Mouse (Mus musculus) limb, embryonic 15.5 days (tissue): ENCODE results near the gene Faf2. TPM values are rescaled to one million over a fixed set of nuclear protein-coding genes. Genes with fewer than 3 reads are reported as not detected.

Experiments used
- ATAC-seq: fragments of 200-750 bp; cut with Nextera tagmentation; 2 replicates; pipeline ENCODE4 v1.8.0; 2017; ENCODE audit warnings: low read depth, moderate TSS enrichment; ENCODE audit not compliant: insufficient number of reproducible peaks, low FRiP score, low TSS enrichment
- H3K27ac ChIP-seq: fragments of 300-500 bp; sonication (generic); 2 replicates; pipeline ENCODE4 v1.5.1; 2015; ENCODE audit warnings: moderate library complexity, mild to moderate bottlenecking, inconsistent platforms
- H3K27me3 ChIP-seq: fragments of 300-500 bp; sonication (generic); 2 replicates; pipeline ENCODE4 v1.6.1; 2015; ENCODE audit warnings: inconsistent platforms
- H3K36me3 ChIP-seq: fragments of 300-500 bp; sonication (generic); 2 replicates; pipeline ENCODE4 v1.6.1; 2015; ENCODE audit warnings: inconsistent platforms
- H3K4me1 ChIP-seq: fragments of 300-500 bp; sonication (generic); 2 replicates; pipeline ENCODE4 v1.6.1; 2015; ENCODE audit warnings: inconsistent platforms
- H3K4me2 ChIP-seq: fragments of 300-500 bp; sonication (generic); 2 replicates; pipeline ENCODE4 v1.6.1; 2015; ENCODE audit warnings: mild to moderate bottlenecking, inconsistent platforms
- H3K4me3 ChIP-seq: fragments of 300-500 bp; sonication (generic); 2 replicates; pipeline ENCODE4 v1.5.1; 2015; ENCODE audit warnings: mild to moderate bottlenecking, inconsistent platforms
- H3K9ac ChIP-seq: fragments of 300-500 bp; sonication (generic); 2 replicates; pipeline ENCODE4 v1.6.1; 2015; ENCODE audit warnings: inconsistent platforms
- H3K9me3 ChIP-seq: fragments of 300-500 bp; sonication (generic); 2 replicates; pipeline ENCODE4 v1.6.1; 2016; ENCODE audit warnings: inconsistent platforms
- WGBS: fragments of 180-500 bp; shearing (Covaris S2); methylation state at CpG from one replicate; pipeline ENCODE4 v1.1.7; 2015; 5-methylcytosine and 5-hydroxymethylcytosine counted together
- microRNA-seq: library from miRNA; unstranded; fragments of <30 nt; microRNA quantifications from one replicate; pipeline ENCODE4, GENCODE M21; 2016
- polyA plus RNA-seq: library from polyadenylated mRNA; unstranded; fragments of >200 nt; fragmentation: Nextera tagmentation; extraction: Ambion mirVana; gene quantifications from 2 replicates; pipeline ENCODE4 v1.2.1, GENCODE M21; 2015

The Faf2 gene
- polyA plus RNA-seq, 1 experiment from 2014 or later, result 81.9 TPM

GRCm38 (mm10) chr13:54694348-54695060 lies 72.9 kb downstream of the Faf2 start:
- no peaks in the 10 kb centered on the region for H3K27me3 ChIP-seq
- H3K9ac ChIP-seq, result peak overlapping the region; percentile 45
- H3K36me3 ChIP-seq, result no peaks in the 10 kb centered on the region
- H3K4me3 ChIP-seq, result peak overlapping the region; percentile 96
- no peaks in the 10 kb centered on the region for H3K9me3 ChIP-seq
- H3K4me1 ChIP-seq, result peaks cover 26% of the 10 kb centered on the region
- 16% methylated on average over 26 of the region's 26 CpGs for WGBS
- peak; percentile 68 for ATAC-seq
- H3K27ac ChIP-seq, result peak overlapping the region; percentile 96
- H3K4me2 ChIP-seq, result peak overlapping the region; percentile 53

GRCm38 (mm10) chr13:54695479-54696230 lies 74.1 kb downstream of the Faf2 start:
- Histone ChIP-seq H3K4me2 (no peak overlapping the region), H3K9ac (no peak overlapping the region), H3K27me3 (no peaks in the 10 kb centered on the region), H3K4me3 (no peak overlapping the region), H3K9me3 (no peaks in the 10 kb centered on the region), H3K36me3 (no peaks in the 10 kb centered on the region), H3K4me1 (peaks cover 23% of the 10 kb centered on the region), H3K27ac (no peak overlapping the region)
- WGBS, result 90% methylated on average over 11 of the region's 11 CpGs
- no peak for ATAC-seq

- Histone ChIP-seq H3K27me3 (no peaks in the 10 kb centered on the region), H3K4me2 (no peak within 1 kb of the TSS), H3K4me3 (no peak within 1 kb of the TSS), H3K27ac (no peak within 1 kb of the TSS), H3K9ac (no peak within 1 kb of the TSS), H3K9me3 (no peaks in the 10 kb centered on the region), H3K4me1 (no peaks in the 10 kb centered on the region), H3K36me3 (no peaks in the 10 kb centered on the region)
- no peak for ATAC-seq
- WGBS, result 58% methylated on average over 5 of the region's 5 CpGs
Observed at GRCm38 (mm10) chr13:54701243-54701642, 79.7 kb downstream of the Faf2 start, which contains the start of gene Cdhr2. Gene Cdhr2, plus strand, starts transcription at chr13:54701461.

GRCm38 (mm10) chr13:54702507-54702906 lies 80.9 kb downstream of the Faf2 start:
- no peaks in the 10 kb centered on the region for H3K4me1 ChIP-seq
- no peaks in the 10 kb centered on the region for H3K36me3 ChIP-seq
- no peak overlapping the region for H3K9ac ChIP-seq
- 64% methylated on average over 7 of the region's 7 CpGs for WGBS
- no peak overlapping the region for H3K27ac ChIP-seq
- no peak overlapping the region for H3K4me3 ChIP-seq
- no peaks in the 10 kb centered on the region for H3K9me3 ChIP-seq
- peaks cover 3% of the 10 kb centered on the region; the same call in 1 of the 2 replicates for H3K27me3 ChIP-seq
- no peak overlapping the region for H3K4me2 ChIP-seq
- no peak for ATAC-seq

GRCm38 (mm10) chr13:54704890-54705289 lies 83.3 kb downstream of the Faf2 start:
- H3K4me1 ChIP-seq, result no peaks in the 10 kb centered on the region
- no peak for ATAC-seq
- no peak overlapping the region for H3K4me3 ChIP-seq
- H3K9me3 ChIP-seq, result no peaks in the 10 kb centered on the region
- H3K27me3 ChIP-seq, result peaks cover 3% of the 10 kb centered on the region; the same call in 1 of the 2 replicates
- H3K27ac ChIP-seq, result no peak overlapping the region
- H3K9ac ChIP-seq, result no peak overlapping the region
- H3K4me2 ChIP-seq, result no peak overlapping the region
- WGBS, result 46% methylated on average over 6 of the region's 6 CpGs
- no peaks in the 10 kb centered on the region for H3K36me3 ChIP-seq

- Histone ChIP-seq H3K36me3 (no peaks in the 10 kb centered on the region), H3K9ac (no peak overlapping the region), H3K9me3 (no peaks in the 10 kb centered on the region), H3K4me1 (no peaks in the 10 kb centered on the region), H3K27ac (no peak overlapping the region), H3K4me2 (no peak overlapping the region), H3K4me3 (no peak overlapping the region), H3K27me3 (peaks cover 3% of the 10 kb centered on the region; the same call in 1 of the 2 replicates)
- no peak for ATAC-seq
- 75% methylated on average over 3 of the region's 3 CpGs for WGBS
Observed at GRCm38 (mm10) chr13:54710866-54711265, 89.3 kb downstream of the Faf2 start.

Small RNA genes within 50 kb of the gene (microRNA-seq; reads per million reads assigned to microRNA genes)
- not detected for gene Gm24195

Other genes starting within 250 kb of the Faf2 start
- gene Thoc3, start 152.9 kb upstream of the Faf2 start, polyA plus RNA-seq, result 99.1 and 107 TPM in 2 replicates
- 10.2 and 12.5 TPM in 2 replicates for gene Simc1, start 118.0 kb upstream of the Faf2 start, polyA plus RNA-seq
- gene 4833439L19Rik, start 56.3 kb upstream of the Faf2 start, polyA plus RNA-seq, result 128 and 133 TPM in 2 replicates
- gene Arl10, start 46.8 kb upstream of the Faf2 start, polyA plus RNA-seq, result 24.5 and 27.0 TPM in 2 replicates
- 91.5 and 102 TPM in 2 replicates for gene Nop16, start 31.7 kb upstream of the Faf2 start, polyA plus RNA-seq
- gene Higd2a, start 31.6 kb upstream of the Faf2 start, polyA plus RNA-seq, result 148 and 153 TPM in 2 replicates
- gene Cltb, start 10.4 kb upstream of the Faf2 start, polyA plus RNA-seq, result 87.6 and 96.9 TPM in 2 replicates
- 58.8 and 60.3 TPM in 2 replicates for gene Rnf44, start 72.1 kb downstream of the Faf2 start, polyA plus RNA-seq
- gene Cdhr2, start 79.7 kb downstream of the Faf2 start, polyA plus RNA-seq, result not detected in 2 replicates
- 0.15 and 0.20 TPM in 2 replicates for gene Gprin1, start 128.1 kb downstream of the Faf2 start, polyA plus RNA-seq
- 0.12 and 0.49 TPM in 2 replicates for gene Sncb, start 144.8 kb downstream of the Faf2 start, polyA plus RNA-seq
- not detected in 2 replicates for gene Eif4e1b, start 162.2 kb downstream of the Faf2 start, polyA plus RNA-seq
- 7.8 and 8.0 TPM in 2 replicates for gene Tspan17, start 167.6 kb downstream of the Faf2 start, polyA plus RNA-seq